Mouse (Mus musculus): Measurements from ENCODE around the gene Cic.

DNA sequence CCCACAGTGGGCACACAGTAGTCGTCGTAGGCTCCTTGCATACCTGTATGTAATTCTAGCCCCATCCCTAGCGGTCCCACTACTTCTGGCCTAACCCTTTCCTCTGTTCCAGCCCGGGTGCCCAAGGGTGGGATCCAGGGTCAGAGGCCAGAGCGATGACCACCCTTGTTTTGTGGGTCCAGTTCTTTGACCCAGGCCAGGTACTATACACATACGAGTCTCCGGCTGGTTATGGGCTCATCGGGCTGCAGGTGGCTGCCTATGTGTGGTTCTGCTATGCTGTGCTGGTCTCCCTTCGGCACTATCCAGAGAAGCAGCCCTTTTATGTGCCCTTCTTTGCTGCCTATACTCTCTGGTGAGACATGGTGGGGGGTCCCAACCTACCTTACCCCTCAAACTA lies 41.9 kb downstream of the Cic start:
- no peak for TF ChIP-seq POLR2A (IDR thresholded peaks at IDR 0.05; ENCODE audit: borderline replicate concordance, control insufficient read depth, low read depth, low read length)
- no peak for TF ChIP-seq CTCF (IDR thresholded peaks at IDR 0.05; ENCODE audit: control insufficient read depth, insufficient read depth, low read length)
